Mouse (Mus musculus): ENCODE measurements at regions not wholly inside any gene's neighbourhood (a gene's known extent, or its start where the extent isn't known, plus 50 kb on each side); places are given as distances from the start of the nearest gene placed in this dataset.

DNA sequence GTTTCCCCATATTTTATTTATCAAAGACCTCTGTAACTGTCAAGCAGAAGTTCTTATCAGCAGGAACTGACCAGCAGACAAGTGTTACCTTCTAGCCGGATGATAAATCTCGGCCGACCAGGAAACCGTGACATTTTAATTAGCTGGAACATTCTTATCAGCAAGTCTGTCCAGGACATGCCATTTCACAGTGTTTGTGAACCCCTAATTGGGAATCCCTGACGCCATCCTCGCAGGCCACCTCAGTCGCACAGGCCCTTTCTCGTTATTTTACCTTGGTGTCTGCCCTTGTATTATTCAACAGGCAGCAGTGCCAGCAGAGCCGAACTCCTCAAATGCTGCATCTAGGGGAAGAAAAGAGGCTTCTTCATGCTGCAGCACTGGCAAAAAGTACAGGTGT is 109.4 kb upstream of the Sdk1 start:
- no peak for TF ChIP-seq CTCF (IDR thresholded peaks at IDR 0.05; ENCODE audit: extremely low read depth, insufficient read depth, low read length)
- no peak for TF ChIP-seq POLR2A (IDR thresholded peaks at IDR 0.05; ENCODE audit: extremely low read depth, insufficient read depth, low read length)

Measured in cortical plate, adult 2 months (tissue).